Mouse (Mus musculus): ENCODE measurements around the gene Ryr2. TPM values are rescaled to one million over a fixed set of nuclear protein-coding genes. Genes with fewer than 3 reads are reported as not detected.
"Not testable (repeated sequence)": the region's sequence is repeated elsewhere in the genome, so short reads cannot be mapped to it uniquely, and the experiment has no call there.

Ryr2 gene
- polyA plus RNA-seq, 2 experiments from 2014 or later, result 0.34 to 0.78 TPM

DNA sequence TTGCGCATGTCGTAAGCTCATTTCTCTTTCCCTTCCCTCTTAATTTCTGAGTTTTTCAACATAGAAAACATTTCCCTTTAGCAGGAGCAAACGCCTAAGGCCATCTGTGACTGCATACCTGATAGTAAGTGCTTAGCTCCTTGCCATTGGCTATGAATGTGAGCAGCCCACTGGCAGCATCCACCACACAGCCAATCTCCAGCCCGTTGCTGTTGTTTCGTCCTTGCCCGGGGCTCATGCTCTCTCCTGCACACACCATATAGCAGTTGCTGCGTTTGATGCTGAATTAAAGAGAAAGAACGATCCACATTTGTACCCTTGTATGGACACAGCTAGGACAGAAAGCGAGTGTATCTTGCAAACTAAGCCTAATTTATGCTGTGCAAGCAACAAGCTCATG, 361.3 kb downstream of the Ryr2 start:
- ATAC-seq, result no peak

DNA sequence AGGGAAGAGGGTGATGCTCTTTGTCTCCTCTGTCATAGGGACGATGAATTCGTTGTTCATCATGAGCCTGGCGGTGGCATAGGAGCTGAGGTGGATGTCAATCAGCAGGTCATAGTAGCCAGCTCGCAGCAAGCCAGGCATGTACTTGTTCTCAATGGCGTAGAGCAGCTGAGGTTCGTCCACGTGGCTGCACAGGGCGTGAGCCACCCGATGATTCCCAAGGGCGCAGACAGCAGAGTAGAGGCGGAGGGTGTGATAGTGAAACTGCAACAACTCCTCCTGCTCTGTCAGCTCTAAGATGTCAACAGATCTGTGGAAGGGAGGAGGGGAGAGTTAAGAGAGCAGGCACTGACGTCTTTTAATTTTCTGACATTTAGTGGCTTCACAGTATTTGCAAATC, 368.5 kb downstream of the Ryr2 start:
- ATAC-seq, result no peak

DNA sequence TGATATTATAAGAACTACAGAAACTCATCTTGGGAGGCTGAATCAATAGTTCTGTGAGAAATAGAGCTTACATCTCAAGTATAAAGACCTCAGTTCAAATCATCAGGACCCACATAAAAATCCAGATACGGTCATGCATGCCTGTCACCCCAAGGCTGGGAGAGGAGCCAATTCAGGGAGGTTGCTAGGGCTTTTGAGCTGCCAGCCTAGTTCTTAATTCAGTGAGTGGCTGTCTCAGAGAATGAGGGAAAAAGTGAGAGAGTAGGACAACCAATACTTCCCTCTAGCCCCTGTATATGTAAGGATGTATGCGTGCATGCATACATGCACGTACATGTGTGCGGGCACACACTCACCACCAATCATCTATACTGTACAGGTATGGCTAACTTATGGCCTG, 390.5 kb downstream of the Ryr2 start:
- no peak for ATAC-seq

DNA sequence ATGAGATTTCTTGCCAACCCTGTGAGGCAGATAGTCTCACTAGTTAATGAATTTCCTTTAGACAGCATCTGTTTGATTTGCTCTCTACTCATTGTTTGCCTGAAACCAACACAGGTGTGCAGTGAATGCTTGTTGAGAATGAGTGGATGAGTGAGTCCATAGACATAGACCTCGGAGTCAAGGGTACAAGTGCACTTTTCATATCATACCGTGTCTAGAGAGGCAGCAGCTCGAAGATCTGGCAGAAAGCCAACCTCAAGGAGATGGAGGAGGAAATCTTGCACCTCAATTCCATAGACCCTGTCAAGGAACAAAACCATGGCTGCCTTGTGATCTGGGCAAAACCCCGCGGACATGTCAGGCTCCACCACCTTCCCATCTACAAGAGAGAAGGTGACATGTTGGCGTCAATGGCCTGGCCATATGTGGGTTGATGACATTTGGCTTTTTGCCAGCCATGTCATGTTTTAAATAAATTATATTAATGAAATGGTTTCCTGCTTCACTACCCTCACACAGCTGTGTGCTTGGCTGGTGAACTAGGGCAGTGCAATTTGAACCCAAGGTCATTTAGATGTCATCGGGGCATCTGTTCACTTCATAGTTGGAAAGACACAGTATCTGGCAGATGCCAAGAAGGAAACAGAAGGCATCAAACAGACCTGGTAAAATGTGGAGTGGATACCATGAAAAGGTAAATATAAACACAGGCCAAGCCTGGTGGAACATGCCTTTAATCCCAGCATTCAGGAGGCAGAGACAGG, 396.9 kb downstream of the Ryr2 start:
- ATAC-seq, result no peak

DNA sequence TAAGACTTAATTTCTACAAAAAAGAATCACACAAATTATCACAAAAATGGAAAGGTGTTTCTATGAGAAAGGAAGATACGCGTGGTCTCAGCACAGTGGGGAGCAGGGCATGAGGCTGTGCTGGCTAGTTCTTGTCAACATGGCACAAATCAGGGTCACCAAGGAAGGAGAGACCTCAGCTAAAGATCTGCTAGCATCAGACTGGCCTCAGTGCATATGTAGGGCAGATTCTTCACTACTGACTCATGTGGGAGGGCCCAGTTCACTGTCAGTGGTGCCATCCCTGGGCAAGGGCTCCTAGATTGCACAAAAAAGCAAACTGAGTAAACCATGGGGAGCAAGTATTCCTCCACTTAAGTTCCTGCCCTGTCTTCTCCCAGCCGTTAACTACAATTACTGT, 405.0 kb downstream of the Ryr2 start:
- no peak for ATAC-seq

DNA sequence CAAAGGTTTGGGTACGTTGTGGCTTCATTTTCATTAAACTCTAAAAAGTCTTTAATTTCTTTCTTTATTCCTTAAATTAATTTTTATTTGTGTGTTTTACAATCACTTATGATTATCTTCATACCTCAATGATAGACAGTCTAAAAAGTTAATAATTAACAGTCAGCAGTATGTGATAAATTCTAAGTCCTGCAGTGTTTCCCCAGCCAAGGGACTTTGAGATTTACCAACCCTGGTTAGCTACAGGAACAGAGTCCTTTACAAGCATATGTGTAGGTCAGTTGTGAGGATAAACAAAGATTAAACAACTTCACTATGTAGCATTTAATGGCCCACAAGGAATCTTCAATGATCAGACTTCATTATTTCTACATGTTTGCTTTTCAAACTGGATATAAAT, 410.2 kb downstream of the Ryr2 start:
- no peak for ATAC-seq

DNA sequence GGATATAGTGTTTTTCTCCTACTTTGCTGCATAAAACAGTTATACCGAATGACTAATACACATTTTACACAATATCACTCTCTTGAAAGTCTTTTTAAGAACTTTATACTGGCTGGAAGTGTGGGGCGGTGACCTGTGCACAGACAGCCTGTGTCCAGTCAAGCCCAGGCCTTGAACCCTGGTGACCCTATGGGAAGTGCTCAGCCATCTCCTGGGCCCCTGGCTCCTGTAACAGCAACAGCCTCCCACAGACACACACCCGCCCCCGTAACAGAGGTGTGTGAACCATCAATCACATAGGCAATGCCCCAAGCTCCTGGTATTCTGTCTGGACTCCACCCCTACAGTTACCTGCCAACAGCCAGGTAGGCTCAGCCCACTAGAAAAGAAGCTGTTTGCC, 424.9 kb downstream of the Ryr2 start:
- no peak for ATAC-seq

DNA sequence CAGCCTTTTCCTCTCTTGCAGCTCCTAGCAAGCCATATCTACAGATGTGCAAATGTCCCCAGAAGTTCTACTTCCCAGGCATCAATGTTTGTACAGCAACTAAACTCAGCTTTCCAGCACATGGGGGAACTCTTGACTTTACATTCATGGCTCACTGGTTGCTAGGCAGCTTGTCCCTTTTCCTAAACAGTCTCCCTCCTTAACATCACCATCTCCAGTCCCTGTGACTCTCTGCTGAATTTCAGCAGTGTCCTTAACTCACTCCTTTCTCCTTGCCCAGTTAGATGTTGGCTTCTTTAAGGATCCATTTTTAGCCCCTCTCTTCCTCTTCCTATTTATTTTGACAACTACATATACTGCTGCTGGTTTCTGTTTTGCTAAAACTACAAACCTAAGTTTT, 443.9 kb downstream of the Ryr2 start:
- ATAC-seq, result no peak

DNA sequence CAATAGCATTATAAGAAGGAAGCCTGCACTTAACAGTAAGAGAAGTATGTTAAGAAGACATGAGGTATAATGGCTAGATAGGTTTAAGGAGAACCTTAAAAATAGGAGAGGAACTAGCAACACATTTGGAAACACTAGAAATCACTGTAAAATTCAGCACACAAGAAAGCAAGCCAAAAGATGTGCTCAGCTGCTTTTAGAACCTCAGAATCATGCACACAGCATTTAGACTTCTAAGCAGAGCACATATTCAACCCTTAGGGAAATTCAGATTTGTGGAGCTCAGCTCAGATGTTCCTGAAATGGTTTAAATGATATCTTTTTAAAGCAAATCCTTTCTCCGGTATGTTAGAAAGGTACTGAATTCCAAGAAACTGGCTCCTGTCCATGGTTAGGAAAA, 461.9 kb downstream of the Ryr2 start:
- ATAC-seq, result no peak

DNA sequence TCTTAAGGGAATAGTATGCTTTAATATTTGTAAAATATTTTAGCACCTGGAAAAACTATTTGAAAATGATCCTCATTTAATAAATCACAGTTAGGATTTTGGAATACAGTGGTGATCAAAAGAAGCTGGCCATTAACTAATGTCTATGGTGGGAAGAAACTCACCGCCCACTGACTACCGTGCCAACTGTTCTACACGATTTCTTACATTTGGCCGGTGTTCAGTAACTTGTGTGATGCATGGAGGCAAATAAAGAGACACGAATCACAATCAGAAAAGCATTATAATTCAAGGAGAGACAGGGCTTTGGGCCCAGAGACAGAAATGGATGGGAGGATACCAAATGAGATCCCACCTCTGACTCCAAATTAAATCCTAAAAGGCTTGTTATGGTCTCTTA, 470.4 kb downstream of the Ryr2 start:
- no peak for ATAC-seq

DNA sequence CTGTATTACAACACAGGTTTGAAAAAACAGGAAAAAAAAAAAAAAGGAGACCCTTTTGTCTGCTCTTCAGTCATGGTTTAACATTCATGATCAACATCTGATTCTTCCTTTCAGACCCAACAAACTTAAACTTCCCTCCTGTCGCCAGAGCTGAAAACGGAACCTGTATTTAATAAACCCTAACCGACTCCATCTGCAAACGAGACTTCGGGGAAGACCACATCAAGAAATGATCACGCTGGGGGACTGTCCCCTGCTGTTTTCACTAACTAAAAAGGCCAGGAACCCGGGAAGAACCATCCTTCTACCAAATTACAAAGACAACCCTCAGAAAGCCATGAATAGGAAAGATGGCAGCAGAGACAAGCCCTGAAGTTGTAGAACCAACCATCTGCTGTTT, 482.2 kb downstream of the Ryr2 start:
- ATAC-seq, result no peak

DNA sequence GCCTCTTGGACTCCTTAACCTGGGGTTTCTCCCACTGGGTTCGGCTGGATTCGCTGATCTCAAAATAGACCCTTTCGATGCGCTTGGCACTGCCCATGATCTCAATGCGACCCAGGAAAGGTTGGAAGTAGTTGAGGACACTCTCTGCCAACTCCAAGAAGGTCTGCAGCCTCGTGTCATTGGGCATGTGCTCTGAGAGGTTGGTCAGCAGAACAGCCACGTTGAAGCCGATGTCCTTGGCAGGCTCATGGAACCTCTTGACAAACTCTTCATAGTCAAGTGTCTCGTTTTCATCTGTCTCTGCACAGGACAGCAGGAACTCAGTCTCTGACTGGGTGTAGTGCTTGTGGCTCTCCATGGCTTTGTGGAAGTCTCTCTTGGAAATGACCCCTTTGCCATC, 511.3 kb downstream of the Ryr2 start:
- ATAC-seq, result no peak

DNA sequence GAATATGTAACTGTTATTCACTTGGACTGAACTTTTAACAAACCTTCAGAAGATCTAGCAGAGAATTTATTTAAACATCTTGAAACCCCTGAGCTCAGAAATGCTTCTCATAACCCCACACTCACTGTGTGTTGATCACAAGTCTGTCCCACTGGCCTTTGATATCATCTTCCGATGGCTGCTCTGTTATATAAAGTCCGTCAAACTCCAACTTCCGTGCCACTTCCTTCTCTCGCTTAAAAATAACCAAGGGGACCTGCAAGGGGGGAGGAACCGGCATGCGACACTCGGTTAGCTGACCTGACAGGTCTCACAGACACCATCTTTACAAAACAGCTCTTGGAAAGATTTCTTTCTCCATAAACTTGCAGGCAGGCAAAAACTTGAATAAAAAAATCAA, 521.5 kb downstream of the Ryr2 start:
- ATAC-seq, result no peak

DNA sequence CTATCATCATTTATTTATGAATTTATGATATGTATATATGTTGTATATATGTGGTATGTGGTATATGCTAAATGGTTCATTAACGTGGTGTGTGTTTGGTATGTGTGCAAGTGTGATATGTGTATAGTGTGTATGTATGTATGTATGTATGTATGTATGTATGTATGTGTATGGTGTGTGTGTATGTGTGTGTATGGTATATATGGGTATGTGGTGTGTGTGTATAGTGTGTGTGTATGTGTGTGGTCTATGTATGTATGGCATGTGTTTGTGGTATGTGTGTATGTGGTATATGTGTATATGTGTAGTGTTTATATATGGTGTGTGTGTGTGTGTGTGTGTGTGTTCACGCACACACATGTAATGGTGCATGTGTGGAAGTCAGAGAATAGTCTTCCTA, 534.2 kb downstream of the Ryr2 start:
- ATAC-seq, result no peak

DNA sequence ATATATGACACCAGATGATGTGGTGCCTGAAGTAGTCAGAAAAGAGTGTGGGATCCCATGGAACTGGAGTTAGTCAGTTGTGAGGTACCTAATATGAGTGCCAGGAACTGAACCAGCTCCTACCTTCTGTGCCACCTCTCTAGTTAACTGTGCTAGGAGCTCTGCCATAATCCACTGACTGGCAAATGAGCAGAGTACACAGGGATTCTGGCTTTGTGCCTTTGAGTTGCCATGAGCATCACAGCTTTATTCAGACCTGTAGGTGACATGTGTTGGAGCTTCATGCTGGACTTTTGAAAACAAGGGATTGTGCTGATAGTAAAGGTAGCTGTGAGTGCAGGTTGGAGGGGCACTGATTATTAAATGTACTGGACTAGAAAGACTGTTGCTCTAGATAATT, 539.4 kb downstream of the Ryr2 start:
- ATAC-seq, result no peak

DNA sequence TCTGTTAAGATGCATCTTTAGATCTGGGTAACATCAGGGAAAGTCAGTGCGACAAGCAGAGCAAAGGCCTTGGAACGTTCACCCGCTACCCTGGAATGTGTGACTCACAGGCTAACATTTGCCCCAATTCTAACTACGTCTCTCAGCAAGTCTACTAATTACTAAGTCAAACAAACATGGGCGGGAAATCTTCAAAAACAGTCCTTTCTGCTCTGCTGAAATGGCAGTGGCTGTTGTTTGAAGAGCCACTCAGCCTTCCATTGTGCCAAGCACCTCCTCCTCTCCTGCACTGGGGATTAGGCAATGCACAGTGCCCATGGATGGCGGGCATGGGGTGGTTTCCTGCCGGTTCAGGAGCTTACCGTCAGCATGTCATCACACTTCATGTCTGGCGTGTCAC, 540.3 kb downstream of the Ryr2 start:
- no peak for ATAC-seq

DNA sequence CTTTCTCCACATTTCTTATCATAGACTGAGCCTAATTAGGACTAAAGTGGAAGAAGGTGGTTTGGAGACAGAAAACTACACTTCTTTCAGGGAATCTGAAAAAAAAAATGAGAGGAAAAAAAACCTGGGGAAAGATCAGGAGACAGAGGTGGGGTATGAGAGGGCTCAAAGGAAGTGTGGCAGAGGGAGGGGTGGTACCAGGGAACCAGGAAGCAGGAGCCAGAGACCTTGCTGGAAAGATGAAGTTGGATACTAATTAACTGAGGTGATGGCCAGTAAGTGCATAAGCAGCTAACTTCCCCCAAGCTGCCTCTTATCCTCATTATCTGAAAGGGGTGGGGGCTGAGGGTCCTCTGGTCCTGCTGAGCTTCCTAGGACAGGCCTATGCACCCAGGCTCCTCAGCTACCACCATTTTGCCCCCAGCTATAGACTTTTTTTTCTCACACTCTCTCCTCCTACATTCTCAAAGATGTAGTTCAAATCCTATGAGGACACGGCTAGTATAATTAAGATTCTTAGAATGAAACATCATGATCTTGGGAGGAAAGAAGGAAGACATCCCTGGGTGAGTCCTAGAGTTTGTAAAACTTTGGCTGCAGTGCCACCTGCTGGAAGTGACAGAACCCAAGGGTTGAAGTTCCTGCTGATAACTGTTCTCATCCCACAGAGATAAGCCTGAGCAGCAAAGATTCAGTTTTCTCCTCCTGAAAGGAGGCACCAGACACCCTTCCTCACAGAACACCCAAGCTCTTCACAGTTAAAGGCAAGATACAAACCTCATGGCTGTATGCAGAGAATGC, 543.3 kb downstream of the Ryr2 start:
- ATAC-seq, result no peak

DNA sequence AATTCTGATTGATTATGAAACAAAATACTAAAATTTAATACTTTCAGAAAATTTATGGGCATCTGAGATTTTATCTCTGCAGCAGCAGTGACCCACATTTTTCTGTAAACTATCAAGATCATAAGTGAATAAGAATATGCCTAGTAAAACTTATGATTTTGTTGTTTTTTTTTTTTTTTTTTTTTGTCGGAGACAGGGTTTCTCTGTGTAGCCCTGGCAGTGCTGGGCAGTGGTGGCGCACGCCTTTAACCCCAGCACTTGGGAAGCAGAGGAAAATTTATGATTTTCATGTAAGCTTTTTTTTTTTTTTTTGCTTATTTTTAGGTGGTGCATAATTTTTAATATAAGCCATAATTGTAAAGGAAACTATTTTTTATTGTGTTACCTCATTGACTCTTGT, 557.1 kb downstream of the Ryr2 start:
- ATAC-seq, result no peak

DNA sequence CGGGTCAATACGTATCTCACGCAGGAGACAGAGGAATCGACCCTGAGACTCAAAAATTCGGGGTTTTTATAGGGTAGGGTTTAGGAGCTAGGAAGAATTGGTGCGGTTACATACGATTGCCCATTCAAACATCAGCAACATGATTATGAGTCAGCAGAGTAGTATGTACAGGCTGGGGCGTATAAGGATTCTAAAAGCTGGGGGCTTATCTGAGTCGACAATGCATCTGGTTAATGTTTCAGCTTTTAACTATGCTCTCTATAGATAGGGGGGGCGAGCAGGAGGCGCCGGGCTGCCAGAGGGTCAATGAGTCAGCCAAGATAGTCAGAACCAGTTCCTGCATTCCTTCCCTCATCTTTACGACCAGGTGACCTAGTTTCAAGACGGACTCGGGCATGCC, 557.6 kb downstream of the Ryr2 start:
- not testable (repeated sequence) for ATAC-seq

DNA sequence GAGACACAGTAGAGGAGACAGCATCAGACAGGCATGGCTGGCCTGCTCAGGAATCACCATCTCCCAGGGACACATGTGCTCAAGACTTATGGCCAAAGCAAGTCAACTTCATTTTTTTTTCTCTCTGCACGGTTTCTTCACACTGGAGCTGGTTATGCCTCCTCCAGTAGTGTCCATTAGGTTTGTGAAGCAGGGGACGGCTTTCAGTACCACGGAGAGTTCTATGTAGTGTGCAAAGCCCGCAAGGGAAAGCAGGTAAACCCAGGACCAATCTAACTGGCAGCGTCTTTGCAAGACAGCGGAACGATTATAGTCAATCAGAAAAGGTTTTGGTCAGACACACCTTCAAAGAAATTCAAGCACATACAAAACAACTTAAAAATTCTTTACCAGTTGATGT, 560.9 kb downstream of the Ryr2 start:
- no peak for ATAC-seq

DNA sequence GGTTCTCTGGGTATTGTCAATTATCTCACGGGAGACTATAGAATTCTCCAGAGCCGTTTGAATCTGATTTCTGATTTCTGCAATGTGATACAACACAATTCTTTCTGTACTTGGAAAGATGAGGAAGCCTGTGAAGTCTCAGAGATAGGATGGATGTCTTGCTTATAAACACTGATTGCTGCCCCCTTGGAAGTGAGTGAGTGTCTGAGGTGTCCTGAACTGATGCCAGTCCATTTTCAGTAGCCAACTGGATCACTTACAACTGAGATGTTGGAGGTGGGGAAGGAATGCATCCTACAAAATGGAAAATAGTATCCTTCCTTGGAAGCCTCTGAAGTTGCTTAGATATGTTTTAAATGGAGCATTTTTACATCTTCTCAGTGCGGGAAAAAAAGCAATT, 564.2 kb downstream of the Ryr2 start:
- no peak for ATAC-seq

DNA sequence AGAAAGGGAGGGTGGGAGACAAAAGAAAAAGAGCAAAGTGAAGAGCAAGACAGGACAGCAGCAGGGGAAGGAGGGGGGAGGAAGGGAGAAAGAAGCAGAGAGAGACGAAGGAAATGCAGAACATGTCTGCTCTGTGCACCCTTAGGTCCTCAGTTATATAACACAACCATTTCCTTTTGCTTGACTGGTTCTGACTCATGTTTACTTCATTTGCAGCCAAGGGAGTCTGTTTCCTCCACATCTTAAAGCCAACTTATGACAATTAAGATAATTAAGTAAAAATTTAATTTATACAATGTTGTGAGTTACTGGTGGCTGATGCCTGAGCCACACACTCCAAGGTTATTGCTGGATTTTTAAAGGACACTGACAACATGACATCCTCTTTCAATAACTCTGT, 569.9 kb downstream of the Ryr2 start:
- no peak for ATAC-seq

DNA sequence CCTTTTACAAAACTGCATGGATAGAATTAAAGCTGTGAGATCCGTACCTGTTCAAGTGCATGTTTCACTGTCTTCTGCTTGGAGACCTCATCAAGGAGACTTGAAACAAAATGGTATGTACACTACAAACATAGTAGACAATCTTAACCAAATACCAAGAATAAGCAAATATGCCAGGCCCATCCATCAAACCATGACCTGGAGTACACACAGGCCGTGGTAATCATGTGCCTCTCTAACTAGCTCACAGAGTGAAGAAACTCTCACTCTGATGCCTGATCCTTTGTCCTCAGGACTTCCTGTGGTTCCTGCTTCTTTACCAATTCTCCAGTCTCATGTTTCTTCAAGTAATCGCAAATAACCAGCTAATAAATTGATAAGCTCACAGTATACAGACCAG, 570.9 kb downstream of the Ryr2 start:
- no peak for ATAC-seq

DNA sequence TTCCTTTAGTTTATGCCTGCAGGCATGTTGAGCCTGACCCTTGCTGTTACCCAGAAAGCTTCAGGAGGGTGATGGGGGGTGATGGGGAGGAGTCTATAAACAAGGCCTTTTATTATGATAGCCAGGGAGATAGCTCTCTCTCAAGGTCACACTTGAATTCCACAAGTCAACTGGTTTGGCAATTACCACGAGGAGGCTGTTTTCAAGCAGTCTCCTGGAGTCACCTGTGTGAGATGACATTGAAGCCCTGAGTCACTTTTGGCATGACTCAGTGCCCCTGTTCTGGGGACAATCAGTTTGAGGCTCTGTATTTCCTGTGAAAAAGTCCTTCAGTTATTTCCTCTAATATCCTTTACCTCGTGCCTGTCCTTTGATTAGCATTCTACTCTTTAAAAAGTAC, 573.5 kb downstream of the Ryr2 start:
- ATAC-seq, result no peak

All from CD4-positive, CD25-positive, alpha-beta regulatory T cell, adult 4 months (primary cell).